Mouse (Mus musculus): ENCODE measurements around the gene Dync1li1. TPM values are rescaled to one million over a fixed set of nuclear protein-coding genes. Genes with fewer than 3 reads are reported as not detected.

Gene Dync1li1
- polyA plus RNA-seq, 1 experiment from 2014 or later = 33.9 TPM

DNA sequence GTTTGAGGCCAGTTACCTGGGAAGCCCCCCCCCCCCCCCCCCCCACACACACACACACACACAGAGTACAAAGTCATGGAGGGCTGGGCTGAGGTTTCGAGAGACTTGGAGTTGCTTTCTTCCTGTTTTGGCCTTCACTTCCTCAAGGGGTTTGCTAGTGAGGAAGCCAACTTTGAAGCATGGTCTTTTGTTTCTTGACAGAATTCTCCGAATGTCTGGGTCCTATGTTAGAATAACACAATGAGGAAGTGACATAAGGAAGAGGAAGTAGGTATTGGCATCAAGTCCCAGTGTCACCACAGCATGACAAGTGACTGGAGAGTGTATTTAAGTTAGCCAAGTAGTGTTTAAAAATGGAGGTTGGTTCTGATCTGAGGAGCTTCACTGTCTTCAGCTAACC, 54.1 kb downstream of the Dync1li1 start:
- 75% methylated on average over 2 of the region's 2 CpGs for WGBS
- ATAC-seq (ENCODE audit: low read depth) = no peak; the same call in 1 of the 2 replicates

DNA sequence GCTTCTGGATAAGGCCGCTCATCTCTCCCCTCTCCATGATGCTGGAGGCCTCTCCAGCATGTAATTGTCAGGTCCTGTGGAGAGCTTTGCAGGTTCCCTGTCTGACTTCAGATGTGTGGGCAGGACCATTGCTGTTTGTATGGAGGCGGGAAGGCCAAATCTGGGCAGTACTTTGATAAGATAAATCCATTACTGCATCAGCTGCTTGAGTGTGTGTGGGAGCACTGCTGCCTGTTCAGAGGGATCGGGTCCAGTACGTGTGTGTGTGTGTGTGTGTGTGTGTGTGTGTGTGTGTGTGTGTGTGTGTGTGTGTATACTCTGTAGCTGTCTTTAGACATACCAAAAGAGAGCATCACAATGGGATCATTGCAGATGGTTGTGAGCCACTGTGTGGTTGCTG, 56.6 kb downstream of the Dync1li1 start:
- Histone ChIP-seq H3K27me3 (replicated peaks; ENCODE audit: control insufficient read depth, insufficient read depth, low read length) (no peaks in the 10 kb centered on the region), H3K9me3 (ENCODE audit: control insufficient read depth, low read length) (no peaks in the 10 kb centered on the region), H3K9ac (ENCODE audit: low read depth, low read length) (no peak overlapping the region), H3K4me1 (ENCODE audit: control insufficient read depth, insufficient read depth, low read length) (no peaks in the 10 kb centered on the region), H3K4me3 (ENCODE audit: low read depth, low read length) (no peak overlapping the region), H3K27ac (replicated peaks; ENCODE audit: low read depth, low read length) (no peak overlapping the region), H3K4me2 (ENCODE audit: low read depth, low read length) (no peak overlapping the region), H3K36me3 (ENCODE audit: control insufficient read depth, insufficient read depth, low read length) (peaks cover 44% of the 10 kb centered on the region)
- WGBS = 80% methylated on average over 4 of the region's 4 CpGs
- no peak for ATAC-seq (ENCODE audit: low read depth)
- DNase-seq (ENCODE audit: low spot score) = no peak

More for the DNA sequence above, 54.1 kb downstream of the Dync1li1 start:
- no peaks in the 10 kb centered on the region for H3K4me1 ChIP-seq (ENCODE audit: control insufficient read depth, insufficient read depth, low read length)
- H3K4me2 ChIP-seq (ENCODE audit: low read depth, low read length) = no peak overlapping the region
- no peaks in the 10 kb centered on the region for H3K27me3 ChIP-seq (replicated peaks; ENCODE audit: control insufficient read depth, insufficient read depth, low read length)
- H3K27ac ChIP-seq (replicated peaks; ENCODE audit: low read depth, low read length) = 0 out of 2 replicates have a peak overlapping the region, but pooled peaks have one; percentile 10
- H3K36me3 ChIP-seq (ENCODE audit: control insufficient read depth, insufficient read depth, low read length) = peaks cover 36% of the 10 kb centered on the region
- H3K4me3 ChIP-seq (ENCODE audit: low read depth, low read length) = no peak overlapping the region
- no peak overlapping the region for H3K9ac ChIP-seq (ENCODE audit: low read depth, low read length)
- DNase-seq (ENCODE audit: low spot score) = peak; percentile 22
- no peaks in the 10 kb centered on the region for H3K9me3 ChIP-seq (ENCODE audit: control insufficient read depth, low read length)

DNA sequence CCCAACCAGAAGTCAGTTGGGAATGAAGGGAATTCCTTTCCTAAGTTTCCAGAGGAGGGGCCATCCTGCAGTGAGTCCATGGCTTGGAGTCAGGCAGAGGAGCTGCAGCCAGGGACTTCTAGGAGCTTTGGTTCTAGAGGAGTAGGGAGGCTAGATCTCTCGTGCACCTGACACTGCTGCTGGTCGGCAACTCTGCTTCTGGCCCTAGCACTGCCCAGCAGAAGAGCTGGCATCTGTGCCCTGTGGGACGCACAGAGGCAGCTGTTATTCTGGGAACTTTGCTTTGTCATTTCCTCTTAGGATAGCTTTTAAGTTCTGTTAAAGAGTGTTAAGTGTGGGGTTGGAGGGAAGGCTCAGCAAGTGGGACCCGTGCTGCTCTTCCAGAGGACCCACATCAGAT, 57.1 kb downstream of the Dync1li1 start:
- Histone ChIP-seq H3K4me2 (ENCODE audit: low read depth, low read length) (no peak overlapping the region), H3K9me3 (ENCODE audit: control insufficient read depth, low read length) (no peaks in the 10 kb centered on the region), H3K27me3 (replicated peaks; ENCODE audit: control insufficient read depth, insufficient read depth, low read length) (no peaks in the 10 kb centered on the region), H3K4me3 (ENCODE audit: low read depth, low read length) (no peak overlapping the region), H3K36me3 (ENCODE audit: control insufficient read depth, insufficient read depth, low read length) (peaks cover 39% of the 10 kb centered on the region), H3K9ac (ENCODE audit: low read depth, low read length) (no peak overlapping the region), H3K4me1 (ENCODE audit: control insufficient read depth, insufficient read depth, low read length) (no peaks in the 10 kb centered on the region), H3K27ac (replicated peaks; ENCODE audit: low read depth, low read length) (no peak overlapping the region)
- ATAC-seq (ENCODE audit: low read depth) = no peak
- no peak for DNase-seq (ENCODE audit: low spot score)
- WGBS = 75% methylated on average over 4 of the region's 4 CpGs

DNA sequence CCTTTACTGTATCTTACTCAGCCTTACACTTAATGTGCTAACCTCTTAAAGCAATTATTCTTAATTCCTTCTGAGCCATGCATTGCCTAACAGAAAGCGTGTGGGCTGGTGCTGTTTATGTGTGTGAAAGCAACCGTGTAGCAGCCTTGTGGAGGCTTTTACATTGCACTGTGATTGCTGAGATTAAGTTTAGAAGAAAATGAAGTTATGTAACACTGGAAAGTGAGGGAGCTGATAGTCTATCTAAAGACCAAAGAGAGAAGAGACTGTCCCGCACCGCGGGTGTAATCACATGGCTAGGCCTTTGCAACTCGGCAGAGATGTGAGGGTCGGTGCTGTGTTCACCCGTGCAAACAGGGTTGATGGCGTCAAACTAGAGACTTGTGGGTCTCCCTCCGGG, 58.4 kb downstream of the Dync1li1 start:
- 83% methylated on average over 10 of the region's 10 CpGs for WGBS

DNA sequence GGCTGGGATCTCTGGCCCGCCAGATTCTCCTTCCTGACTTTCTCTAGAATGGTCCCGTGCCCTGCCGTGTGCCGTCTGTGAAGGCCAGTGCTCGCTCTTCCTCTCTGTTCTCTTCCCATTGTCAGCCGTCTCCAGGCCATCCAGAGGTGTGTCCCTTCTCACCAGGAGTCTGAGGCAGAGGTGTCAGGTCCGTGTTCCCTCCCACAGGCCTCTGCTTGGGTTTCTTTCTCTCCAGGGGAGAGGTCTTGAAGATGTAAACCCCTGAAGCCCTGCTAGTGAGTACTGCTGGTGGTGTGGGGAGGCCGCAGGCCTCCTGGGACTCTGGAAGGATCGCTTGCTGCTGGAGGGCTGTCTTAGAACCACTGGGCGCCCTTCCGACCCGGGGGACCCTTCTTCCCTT, 58.9 kb downstream of the Dync1li1 start:
- ATAC-seq (ENCODE audit: low read depth) (no peak), DNase-seq (ENCODE audit: low spot score) (no peak)
- Histone ChIP-seq H3K4me2 (ENCODE audit: low read depth, low read length) (no peak overlapping the region), H3K36me3 (ENCODE audit: control insufficient read depth, insufficient read depth, low read length) (peaks cover 34% of the 10 kb centered on the region), H3K4me1 (ENCODE audit: control insufficient read depth, insufficient read depth, low read length) (no peaks in the 10 kb centered on the region), H3K27ac (replicated peaks; ENCODE audit: low read depth, low read length) (no peak overlapping the region), H3K27me3 (replicated peaks; ENCODE audit: control insufficient read depth, insufficient read depth, low read length) (no peaks in the 10 kb centered on the region), H3K9ac (ENCODE audit: low read depth, low read length) (no peak overlapping the region), H3K9me3 (ENCODE audit: control insufficient read depth, low read length) (no peaks in the 10 kb centered on the region), H3K4me3 (ENCODE audit: low read depth, low read length) (no peak overlapping the region)
- WGBS = 75% methylated on average over 12 of the region's 12 CpGs

More for the DNA sequence above, 58.4 kb downstream of the Dync1li1 start:
- Histone ChIP-seq H3K4me3 (ENCODE audit: low read depth, low read length) (no peak overlapping the region), H3K36me3 (ENCODE audit: control insufficient read depth, insufficient read depth, low read length) (peaks cover 34% of the 10 kb centered on the region), H3K27me3 (replicated peaks; ENCODE audit: control insufficient read depth, insufficient read depth, low read length) (no peaks in the 10 kb centered on the region), H3K4me2 (ENCODE audit: low read depth, low read length) (no peak overlapping the region), H3K9me3 (ENCODE audit: control insufficient read depth, low read length) (no peaks in the 10 kb centered on the region), H3K9ac (ENCODE audit: low read depth, low read length) (no peak overlapping the region), H3K4me1 (ENCODE audit: control insufficient read depth, insufficient read depth, low read length) (no peaks in the 10 kb centered on the region), H3K27ac (replicated peaks; ENCODE audit: low read depth, low read length) (no peak overlapping the region)
- ATAC-seq (ENCODE audit: low read depth) (no peak), DNase-seq (ENCODE audit: low spot score) (no peak)

DNA sequence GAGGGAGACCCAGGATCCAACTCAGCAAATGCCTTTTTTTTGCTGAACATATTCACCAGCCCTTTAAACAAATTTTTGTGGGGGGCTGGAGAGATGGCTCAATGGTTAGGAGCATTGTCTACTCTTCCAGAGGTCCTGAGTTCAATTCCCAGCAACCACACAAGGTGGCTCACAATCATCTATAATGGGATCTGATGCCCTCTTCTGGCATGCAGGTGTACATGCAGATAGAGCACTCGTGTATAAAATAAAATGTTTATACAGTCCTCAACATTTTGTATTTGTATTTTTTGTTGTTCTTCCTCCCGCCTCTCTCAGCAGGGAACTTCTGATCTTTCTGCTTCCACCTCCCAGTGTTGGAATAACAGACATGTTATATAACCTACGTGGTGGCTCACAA, 63.0 kb downstream of the Dync1li1 start:
- DNase-seq (ENCODE audit: low spot score) (no peak), ATAC-seq (ENCODE audit: low read depth) (no peak)
- H3K4me3 ChIP-seq (ENCODE audit: low read depth, low read length) = no peak overlapping the region
- H3K27me3 ChIP-seq (replicated peaks; ENCODE audit: control insufficient read depth, insufficient read depth, low read length) = no peaks in the 10 kb centered on the region
- no peaks in the 10 kb centered on the region for H3K9me3 ChIP-seq (ENCODE audit: control insufficient read depth, low read length)
- H3K9ac ChIP-seq (ENCODE audit: low read depth, low read length) = no peak overlapping the region
- H3K36me3 ChIP-seq (ENCODE audit: control insufficient read depth, insufficient read depth, low read length) = peaks cover 35% of the 10 kb centered on the region
- H3K4me1 ChIP-seq (ENCODE audit: control insufficient read depth, insufficient read depth, low read length) = no peaks in the 10 kb centered on the region
- no peak overlapping the region for H3K27ac ChIP-seq (replicated peaks; ENCODE audit: low read depth, low read length)
- H3K4me2 ChIP-seq (ENCODE audit: low read depth, low read length) = no peak overlapping the region
- 79% methylated on average over 3 of the region's 3 CpGs for WGBS

DNA sequence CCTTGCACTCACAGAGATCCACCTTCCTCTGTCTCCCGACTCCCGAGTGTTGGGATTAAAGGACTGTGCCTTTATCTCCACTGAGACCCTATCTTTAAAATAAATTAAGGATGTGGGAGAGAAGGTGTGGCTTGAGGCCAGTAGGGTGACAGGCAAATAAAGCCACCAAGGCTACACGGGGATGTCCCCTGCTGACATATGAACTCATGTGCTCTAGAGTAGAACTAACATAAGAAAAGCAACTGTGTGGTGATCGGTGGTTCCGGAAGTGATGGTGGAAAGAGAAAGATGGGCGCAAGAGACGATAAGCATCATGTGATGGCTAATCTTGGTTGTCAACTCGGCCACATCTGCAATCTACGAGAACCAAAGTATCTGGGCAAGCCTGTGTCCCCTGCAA, 63.7 kb downstream of the Dync1li1 start:
- Histone ChIP-seq H3K27me3 (replicated peaks; ENCODE audit: control insufficient read depth, insufficient read depth, low read length) (no peaks in the 10 kb centered on the region), H3K9ac (ENCODE audit: low read depth, low read length) (no peak overlapping the region), H3K4me3 (ENCODE audit: low read depth, low read length) (peak overlapping the region; percentile 50; the same call in 1 of the 2 replicates), H3K9me3 (ENCODE audit: control insufficient read depth, low read length) (no peaks in the 10 kb centered on the region), H3K4me2 (ENCODE audit: low read depth, low read length) (peak overlapping the region; percentile 71), H3K27ac (replicated peaks; ENCODE audit: low read depth, low read length) (no peak overlapping the region), H3K36me3 (ENCODE audit: control insufficient read depth, insufficient read depth, low read length) (peaks cover 38% of the 10 kb centered on the region), H3K4me1 (ENCODE audit: control insufficient read depth, insufficient read depth, low read length) (no peaks in the 10 kb centered on the region)
- WGBS = 73% methylated on average over 9 of the region's 9 CpGs
- DNase-seq (ENCODE audit: low spot score) (no peak), ATAC-seq (ENCODE audit: low read depth) (no peak)

DNA sequence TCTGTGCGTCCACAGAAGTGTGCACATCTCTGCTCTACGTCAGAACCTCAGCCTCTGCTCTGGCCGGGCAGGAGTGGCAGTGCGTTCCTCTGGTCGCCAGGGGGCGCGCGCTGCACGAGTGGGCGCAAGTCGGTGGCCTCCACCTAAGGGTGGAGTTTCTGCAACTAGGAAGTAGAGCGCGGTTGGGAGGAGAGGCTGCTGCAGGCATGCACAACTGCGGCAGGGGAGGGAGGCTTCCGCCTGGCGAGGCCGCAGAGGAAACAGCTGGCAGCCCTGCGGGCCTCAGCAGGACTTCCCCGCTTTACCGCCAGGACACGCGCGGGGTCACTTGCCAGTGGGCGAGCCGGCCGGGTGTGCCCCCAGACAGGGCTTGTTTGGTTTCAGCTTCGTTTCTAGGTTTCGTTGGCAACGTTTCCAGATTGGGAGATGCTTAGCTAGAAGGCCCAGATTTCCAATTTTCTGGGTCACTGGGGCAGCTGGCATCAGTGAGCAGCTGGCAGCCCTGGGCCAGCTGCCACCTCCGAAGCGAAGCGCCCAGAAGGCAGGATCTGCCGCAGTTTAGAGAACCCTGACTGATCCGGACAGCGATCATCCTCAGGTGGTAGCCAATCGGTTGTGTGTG, 64.4 kb downstream of the Dync1li1 start:
- Histone ChIP-seq H3K9ac (ENCODE audit: low read depth, low read length) (peak overlapping the region; percentile 64), H3K27ac (replicated peaks; ENCODE audit: low read depth, low read length) (peak overlapping the region; percentile 69), H3K27me3 (replicated peaks; ENCODE audit: control insufficient read depth, insufficient read depth, low read length) (no peaks in the 10 kb centered on the region), H3K36me3 (ENCODE audit: control insufficient read depth, insufficient read depth, low read length) (peaks cover 34% of the 10 kb centered on the region), H3K4me2 (ENCODE audit: low read depth, low read length) (peak overlapping the region; percentile 71), H3K9me3 (ENCODE audit: control insufficient read depth, low read length) (no peaks in the 10 kb centered on the region), H3K4me3 (ENCODE audit: low read depth, low read length) (peak overlapping the region; percentile 50), H3K4me1 (ENCODE audit: control insufficient read depth, insufficient read depth, low read length) (no peaks in the 10 kb centered on the region)
- DNase-seq (ENCODE audit: low spot score) (peak; percentile 95), ATAC-seq (ENCODE audit: low read depth) (peak; percentile 92)
- WGBS = 4% methylated on average over 33 of the region's 36 CpGs

DNA sequence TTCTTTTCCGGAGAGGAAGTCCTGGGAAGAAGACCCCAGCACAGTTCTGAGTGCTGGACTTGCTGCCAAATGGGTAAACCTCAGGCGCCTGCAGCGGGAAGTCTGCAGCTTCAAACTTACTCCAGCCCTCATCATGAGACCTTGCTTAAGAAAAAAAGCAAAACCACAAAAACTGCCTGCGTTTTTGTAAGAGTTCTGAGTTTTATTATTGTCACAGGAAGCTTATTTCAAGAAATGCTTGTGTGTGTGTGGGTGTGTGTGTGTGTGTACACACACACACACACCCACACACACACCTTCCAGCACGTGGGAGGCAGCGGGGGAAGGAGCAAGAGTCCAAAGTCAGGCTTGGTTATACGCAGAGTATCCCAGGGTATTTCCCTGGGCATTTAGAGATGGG, 69.7 kb downstream of the Dync1li1 start:
- no peaks in the 10 kb centered on the region for H3K4me1 ChIP-seq (ENCODE audit: control insufficient read depth, insufficient read depth, low read length)
- WGBS = 77% methylated on average over 7 of the region's 7 CpGs
- ATAC-seq (ENCODE audit: low read depth) = no peak
- H3K4me3 ChIP-seq (ENCODE audit: low read depth, low read length) = no peak overlapping the region
- DNase-seq (ENCODE audit: low spot score) = no peak
- H3K9ac ChIP-seq (ENCODE audit: low read depth, low read length) = no peak overlapping the region
- no peak overlapping the region for H3K27ac ChIP-seq (replicated peaks; ENCODE audit: low read depth, low read length)
- no peaks in the 10 kb centered on the region for H3K27me3 ChIP-seq (replicated peaks; ENCODE audit: control insufficient read depth, insufficient read depth, low read length)
- H3K9me3 ChIP-seq (ENCODE audit: control insufficient read depth, low read length) = no peaks in the 10 kb centered on the region
- no peak overlapping the region for H3K4me2 ChIP-seq (ENCODE audit: low read depth, low read length)
- H3K36me3 ChIP-seq (ENCODE audit: control insufficient read depth, insufficient read depth, low read length) = peaks cover 58% of the 10 kb centered on the region
